Mouse (Mus musculus) right cerebral cortex, postnatal 4 days (tissue): ENCODE measurements around the gene Gli3.

Source experiments
- DNase-seq: peaks from one replicate; pipeline ENCODE4 v3.0.0-alpha.2; 2022

Gli3 gene

GRCm38 (mm10) chr13:15498338-15498737 lies 35.3 kb downstream of the Gli3 start:
- no peak for DNase-seq

GRCm38 (mm10) chr13:15510925-15511324 lies 47.9 kb downstream of the Gli3 start:
- no peak for DNase-seq

GRCm38 (mm10) chr13:15513114-15513513 lies 50.1 kb downstream of the Gli3 start:
- DNase-seq, result no peak

GRCm38 (mm10) chr13:15514082-15514481 lies 51.0 kb downstream of the Gli3 start:
- no peak for DNase-seq

GRCm38 (mm10) chr13:15517048-15517760 lies 54.2 kb downstream of the Gli3 start:
- no peak for DNase-seq

- no peak for DNase-seq
Measured at GRCm38 (mm10) chr13:15520353-15520752, 57.3 kb downstream of the Gli3 start.

GRCm38 (mm10) chr13:15522153-15522552 lies 59.1 kb downstream of the Gli3 start:
- DNase-seq, result no peak

- DNase-seq, result no peak
Measured at GRCm38 (mm10) chr13:15524208-15524607, 61.2 kb downstream of the Gli3 start.

GRCm38 (mm10) chr13:15526691-15527090 lies 63.7 kb downstream of the Gli3 start:
- DNase-seq, result no peak

GRCm38 (mm10) chr13:15531568-15531967 lies 68.5 kb downstream of the Gli3 start:
- DNase-seq, result no peak

- DNase-seq, result no peak
Measured at GRCm38 (mm10) chr13:15537206-15537605, 74.2 kb downstream of the Gli3 start.

GRCm38 (mm10) chr13:15537611-15538010 lies 74.6 kb downstream of the Gli3 start:
- no peak for DNase-seq

- DNase-seq, result no peak
Measured at GRCm38 (mm10) chr13:15538389-15538788, 75.4 kb downstream of the Gli3 start.

- DNase-seq, result no peak
Measured at GRCm38 (mm10) chr13:15542053-15542452, 79.0 kb downstream of the Gli3 start.

GRCm38 (mm10) chr13:15543169-15543887 lies 80.3 kb downstream of the Gli3 start:
- DNase-seq, result no peak

GRCm38 (mm10) chr13:15543888-15544640 lies 81.0 kb downstream of the Gli3 start:
- no peak for DNase-seq

- no peak for DNase-seq
Measured at GRCm38 (mm10) chr13:15545346-15545896, 82.4 kb downstream of the Gli3 start.

GRCm38 (mm10) chr13:15546258-15546657 lies 83.2 kb downstream of the Gli3 start:
- no peak for DNase-seq

- no peak for DNase-seq
Measured at GRCm38 (mm10) chr13:15549466-15549865, 86.4 kb downstream of the Gli3 start.

- DNase-seq, result no peak
Measured at GRCm38 (mm10) chr13:15550027-15550602, 87.1 kb downstream of the Gli3 start.

GRCm38 (mm10) chr13:15550731-15551130 lies 87.7 kb downstream of the Gli3 start:
- DNase-seq, result no peak

- DNase-seq, result no peak
Measured at GRCm38 (mm10) chr13:15552009-15552408, 89.0 kb downstream of the Gli3 start.

- DNase-seq, result no peak
Measured at GRCm38 (mm10) chr13:15556646-15557098, 93.6 kb downstream of the Gli3 start.
